Mouse (Mus musculus) urinary bladder, postnatal 36 days (tissue): ENCODE measurements around the gene L1td1.

Source experiments
- DNase-seq, 2 experiments: peaks; one replicate each; pipeline ENCODE4 v3.0.0; 2022; ENCODE audit warnings: low spot score in 2 of 2, mixed read lengths in 1 of 2

L1td1 gene

DNA sequence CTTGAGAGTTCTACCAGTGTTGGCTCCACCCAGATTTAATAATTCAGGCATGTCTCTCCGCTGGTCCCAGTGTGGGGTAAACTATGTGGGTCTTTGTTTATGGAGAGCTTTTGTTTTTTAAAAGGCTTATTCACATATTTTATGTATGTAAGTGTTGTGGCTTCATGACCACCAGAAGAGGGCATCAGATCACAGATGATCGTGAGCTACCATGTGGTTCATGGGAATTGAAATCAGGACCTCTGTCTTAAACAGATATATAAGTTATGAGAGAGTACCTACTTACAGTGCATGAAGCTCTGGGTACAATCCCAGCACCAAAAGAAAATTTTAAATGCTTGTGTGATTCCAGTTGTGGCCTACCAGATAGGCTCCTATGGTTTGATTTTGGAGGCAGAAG, 13.2 kb downstream of the L1td1 start:
- DNase-seq: peak in 1 of 2 experiments; percentile 3

DNA sequence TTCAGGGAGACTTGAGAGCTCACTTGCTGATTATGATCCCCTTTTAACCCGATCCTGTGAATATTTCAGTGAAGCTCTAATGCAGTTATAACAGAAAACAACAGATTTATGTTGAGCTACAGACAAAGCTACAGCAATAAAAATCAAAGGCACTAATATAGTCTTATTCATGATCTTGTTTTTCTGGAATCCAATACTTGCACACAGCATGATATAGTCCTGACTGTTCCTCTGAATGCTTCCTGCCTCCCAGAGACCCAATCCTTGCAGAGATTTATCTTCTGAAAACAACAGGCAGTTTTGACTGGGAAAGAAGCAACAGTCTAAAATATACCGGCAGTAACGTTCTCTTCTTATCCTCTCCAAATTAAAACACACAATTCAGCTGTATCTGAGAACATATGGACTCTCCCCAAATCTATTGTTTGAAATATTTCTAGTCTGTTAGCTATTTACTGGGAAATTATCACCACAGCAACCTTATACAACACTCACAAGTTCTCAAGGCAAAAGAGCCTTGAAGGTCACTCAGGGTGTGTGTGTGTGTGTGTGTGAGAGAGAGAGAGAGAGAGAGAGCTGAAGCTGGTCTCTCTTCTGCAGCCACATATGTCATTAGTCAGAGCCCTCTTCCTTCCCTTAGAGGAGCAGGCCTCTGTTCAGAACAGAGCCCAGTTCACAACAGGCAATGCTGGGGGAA, 16.8 kb downstream of the L1td1 start:
- no peak for DNase-seq

DNA sequence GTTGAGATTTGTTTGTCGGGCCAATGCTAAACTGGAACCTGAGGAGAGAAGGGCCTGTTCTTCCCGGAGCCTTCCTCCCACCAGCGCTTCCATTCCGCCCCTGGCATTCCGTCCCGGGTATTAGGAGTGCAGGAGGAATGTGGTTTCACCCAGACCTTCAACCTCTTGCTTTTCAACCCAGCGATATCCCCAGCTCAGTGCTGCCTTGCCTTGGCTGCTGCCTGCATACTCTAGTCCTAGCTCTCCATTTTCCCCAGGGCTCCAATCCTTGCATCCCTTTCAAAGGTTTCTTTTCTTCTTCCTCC, 17.3 kb downstream of the L1td1 start:
- no peak for DNase-seq

DNA sequence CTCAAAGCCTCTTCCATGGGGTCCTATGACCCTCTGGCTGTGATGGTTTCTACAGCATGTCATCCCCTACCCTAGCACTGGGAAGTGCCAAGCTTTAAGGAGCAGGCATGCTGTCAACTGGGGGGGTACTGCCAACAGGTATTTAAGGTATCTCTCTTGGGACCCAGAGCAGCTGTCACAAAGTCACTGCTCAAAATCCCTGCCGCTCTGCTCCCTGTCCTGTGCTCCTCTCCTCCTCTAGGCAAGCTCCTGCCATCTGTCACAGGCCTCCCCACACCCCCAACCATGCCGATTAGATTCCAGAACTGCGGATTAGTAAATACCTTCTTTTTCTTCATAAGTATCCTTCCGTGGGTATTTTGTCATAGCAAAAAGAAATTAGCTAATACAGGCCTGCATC, 27.9 kb downstream of the L1td1 start:
- no peak for DNase-seq

- DNase-seq: no peak
These were observed 29.6 kb downstream of the L1td1 start for GRCm38 (mm10) chr4:98756141-98756540.

- no peak for DNase-seq
These were observed 31.7 kb downstream of the L1td1 start for GRCm38 (mm10) chr4:98758012-98758821.

- no peak for DNase-seq
These were observed 32.5 kb downstream of the L1td1 start for GRCm38 (mm10) chr4:98758872-98759518.

GRCm38 (mm10) chr4:98767134-98768133, 40.9 kb downstream of the L1td1 start:
- no peak for DNase-seq

DNA sequence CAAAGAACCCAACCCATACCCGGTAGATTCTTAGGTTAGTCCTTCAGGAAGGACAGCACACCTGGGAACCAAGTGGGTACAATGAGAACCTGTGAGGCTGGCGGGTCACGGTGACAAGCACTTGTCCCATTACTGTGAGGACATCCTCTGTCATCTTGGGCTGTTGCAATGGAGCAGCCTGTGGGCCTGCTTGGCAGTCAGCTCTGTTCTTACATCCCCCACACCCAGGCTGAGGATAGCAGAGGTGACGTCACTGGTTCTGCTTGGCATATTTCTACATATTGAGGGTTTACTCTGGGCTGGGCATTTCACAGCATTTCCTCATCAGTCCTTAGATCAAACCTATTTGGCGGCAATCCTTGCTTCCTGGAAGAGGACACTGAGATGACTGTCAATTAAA, 47.3 kb downstream of the L1td1 start:
- DNase-seq: no peak

DNA sequence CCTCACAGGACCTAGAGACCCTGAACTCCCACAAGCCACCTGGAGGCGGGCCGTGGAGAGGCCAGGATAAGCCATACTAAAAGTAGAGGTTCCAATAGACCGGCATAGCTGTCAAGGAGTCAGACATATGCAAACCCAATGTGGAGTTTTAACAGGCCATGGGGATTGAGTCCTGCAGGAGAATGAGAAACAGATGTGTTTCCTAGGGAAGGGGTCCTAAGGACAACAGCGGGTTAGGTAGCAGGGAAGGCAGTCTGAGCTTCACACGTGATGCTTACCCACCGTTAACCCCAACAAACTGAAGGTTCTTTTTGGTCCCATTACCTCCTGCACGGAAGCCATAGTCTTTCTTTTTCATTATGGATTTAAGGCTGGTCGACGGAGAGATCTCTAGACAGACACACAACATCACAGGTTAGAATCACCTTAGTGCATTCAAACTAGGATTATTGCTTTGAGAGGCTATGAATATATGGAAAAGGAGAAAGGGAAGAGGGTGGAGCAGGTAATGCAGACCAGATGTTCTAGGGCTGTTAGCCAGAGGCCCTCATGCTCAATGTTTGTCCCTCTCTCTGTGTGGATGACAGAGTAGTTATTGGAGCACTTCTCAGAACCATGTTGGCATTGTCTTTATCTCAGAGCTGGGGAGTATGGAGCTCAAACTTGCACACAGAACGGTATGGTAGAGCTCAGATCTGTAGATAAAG, 50.3 kb downstream of the L1td1 start:
- DNase-seq: no peak

DNA sequence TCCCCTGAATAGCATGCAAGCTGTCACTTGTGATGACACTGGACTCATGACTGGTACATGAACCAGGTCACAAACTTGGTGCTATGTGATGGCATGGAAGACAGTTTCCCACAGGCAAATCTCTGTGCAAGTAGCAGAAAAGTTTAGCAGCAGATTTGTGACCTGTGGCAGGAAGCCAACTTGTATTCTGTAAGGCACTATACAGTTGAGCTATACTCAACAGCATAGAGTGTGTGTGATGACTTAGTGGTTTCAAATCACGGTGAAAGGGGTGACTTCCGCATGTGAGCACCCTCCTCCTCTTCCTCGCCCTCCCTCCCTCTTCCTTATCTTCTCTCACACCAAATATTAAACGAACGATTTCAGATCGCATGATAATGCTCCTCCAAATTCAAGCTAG, 50.9 kb downstream of the L1td1 start:
- no peak for DNase-seq

GRCm38 (mm10) chr4:98778219-98778618, 51.7 kb downstream of the L1td1 start:
- no peak for DNase-seq

DNA sequence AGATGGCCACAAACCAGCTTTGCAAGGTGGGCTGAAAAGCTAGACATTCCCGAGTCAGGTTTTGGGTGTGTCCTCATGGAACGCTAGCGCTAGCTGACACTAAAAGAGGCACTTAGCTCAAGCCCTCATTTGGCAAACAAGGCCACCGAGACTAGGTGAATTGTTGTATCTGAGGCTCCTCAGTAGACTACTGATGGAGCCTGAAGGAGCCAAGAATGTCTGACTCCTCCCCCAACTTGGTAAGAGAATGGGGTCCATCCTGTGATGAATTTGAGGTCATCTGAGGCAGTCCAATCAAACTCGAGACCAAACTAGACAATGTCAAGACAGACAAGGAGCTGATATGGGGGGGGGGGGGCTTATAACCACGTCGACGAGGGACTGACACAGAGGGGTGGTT, 59.3 kb downstream of the L1td1 start:
- DNase-seq: no peak

DNA sequence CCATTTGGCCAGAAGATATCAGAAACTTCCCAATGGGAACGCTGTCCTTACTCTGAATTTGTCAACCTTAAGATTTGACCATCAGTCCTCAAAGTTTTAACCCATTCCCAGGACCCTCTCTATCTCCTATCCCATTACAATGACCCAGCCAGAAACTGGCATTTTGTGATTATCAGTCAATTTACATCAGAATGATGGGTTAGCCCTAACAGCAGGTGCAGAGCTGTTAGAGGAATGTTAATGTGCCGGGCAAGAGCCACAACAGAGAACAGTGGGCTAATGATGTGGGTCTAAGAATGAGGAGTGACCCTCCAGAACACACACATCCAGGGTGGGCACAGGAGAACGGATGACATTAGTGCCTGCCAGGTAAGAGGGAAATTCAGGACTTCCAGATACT, 59.7 kb downstream of the L1td1 start:
- no peak for DNase-seq
